Mouse (Mus musculus): ENCODE results near the gene Thsd4. TPM values are rescaled to one million over a fixed set of nuclear protein-coding genes. Genes with fewer than 3 reads are reported as not detected.

Thsd4 gene
- polyA plus RNA-seq, 1 experiment from 2014 or later, result 21.1 TPM

DNA sequence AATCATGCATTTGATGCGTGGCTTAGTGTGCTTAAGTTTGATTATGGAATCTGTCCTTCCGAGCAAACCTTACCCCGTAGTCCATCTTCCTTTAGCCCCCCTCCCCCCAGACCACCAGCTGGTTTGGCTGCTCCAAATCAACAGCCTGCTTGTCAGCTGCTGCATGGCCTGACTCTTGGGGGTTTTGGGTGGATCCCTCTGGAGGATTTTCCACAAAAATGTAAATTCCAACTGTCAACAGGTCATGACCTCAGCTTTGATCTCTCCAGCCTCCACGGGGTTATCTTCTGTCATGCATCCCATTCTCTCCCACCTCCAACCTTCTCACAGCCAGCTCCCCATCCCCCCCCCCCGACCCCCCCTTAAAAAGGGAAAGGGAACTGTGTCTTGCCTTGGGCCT lies 496.9 kb downstream of the Thsd4 start:
- 18% methylated on average over 5 of the region's 5 CpGs for WGBS
- no peak overlapping the region; the same call in 1 of the 2 replicates for H3K27ac ChIP-seq
- H3K4me1 ChIP-seq, result peaks cover 8% of the 10 kb centered on the region; the same call in 1 of the 2 replicates
- no peak overlapping the region for H3K9ac ChIP-seq
- ATAC-seq (ENCODE audit: insufficient read depth, low FRiP score, low read depth), result no peak
- no peaks in the 10 kb centered on the region for H3K36me3 ChIP-seq
- H3K27me3 ChIP-seq (replicated peaks), result no peaks in the 10 kb centered on the region
- H3K4me3 ChIP-seq (replicated peaks), result no peak overlapping the region
- no peak overlapping the region for H3K4me2 ChIP-seq
- no peaks in the 10 kb centered on the region for H3K9me3 ChIP-seq

DNA sequence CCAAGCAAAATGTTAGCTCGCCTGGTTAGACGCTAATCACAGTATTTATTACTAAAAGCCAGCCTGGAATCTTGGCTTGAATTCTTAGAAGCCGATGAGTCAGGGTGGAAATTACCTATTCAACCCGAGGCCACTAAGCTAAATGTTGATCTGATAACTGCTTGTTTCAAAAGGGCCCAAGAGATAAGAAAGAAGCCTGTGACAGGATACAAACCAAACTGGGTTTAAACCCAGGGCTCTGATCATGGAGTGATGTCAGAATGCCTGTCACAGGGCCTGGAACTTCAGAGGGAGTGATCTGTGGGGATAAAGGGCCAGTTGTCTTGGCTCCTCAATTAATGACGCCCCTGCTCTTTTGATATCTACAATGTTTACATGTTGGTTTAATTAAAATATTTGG lies 497.3 kb downstream of the Thsd4 start:
- WGBS, result 15% methylated on average over 5 of the region's 5 CpGs
- Histone ChIP-seq H3K9ac (no peak overlapping the region), H3K9me3 (no peaks in the 10 kb centered on the region), H3K4me2 (no peak overlapping the region), H3K27me3 (replicated peaks) (no peaks in the 10 kb centered on the region), H3K4me1 (peaks cover 8% of the 10 kb centered on the region; the same call in 1 of the 2 replicates), H3K36me3 (no peaks in the 10 kb centered on the region), H3K4me3 (replicated peaks) (no peak overlapping the region), H3K27ac (no peak overlapping the region)
- ATAC-seq (ENCODE audit: insufficient read depth, low FRiP score, low read depth), result no peak

DNA sequence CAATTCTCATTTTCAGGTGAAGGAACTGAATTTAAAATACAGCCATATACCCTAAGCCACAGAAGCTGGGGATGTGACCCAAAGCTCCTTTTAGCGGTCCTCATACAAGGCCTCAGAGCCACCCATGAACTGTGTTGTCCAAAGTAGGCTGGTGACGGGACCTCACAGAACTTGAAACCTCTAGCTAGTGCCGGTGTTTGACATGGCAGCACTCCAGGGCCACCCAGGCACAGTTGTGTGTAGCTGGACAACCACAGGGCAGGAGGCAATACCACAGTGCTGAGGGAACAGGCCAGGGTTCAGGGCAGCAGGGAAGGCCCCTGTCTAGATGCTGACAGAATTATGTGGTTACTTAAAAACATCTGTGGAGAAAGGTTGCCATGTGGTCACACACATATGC lies 499.5 kb downstream of the Thsd4 start:
- 73% methylated on average over 3 of the region's 3 CpGs for whole genome bisulfite sequencing
- H3K4me2 ChIP-seq, result no peak overlapping the region
- H3K9me3 ChIP-seq, result no peaks in the 10 kb centered on the region
- no peak for ATAC-seq (ENCODE audit: insufficient read depth, low FRiP score, low read depth)
- no peak overlapping the region for H3K27ac ChIP-seq
- H3K36me3 ChIP-seq, result no peaks in the 10 kb centered on the region
- no peaks in the 10 kb centered on the region for H3K27me3 ChIP-seq (replicated peaks)
- H3K4me1 ChIP-seq, result peaks cover 8% of the 10 kb centered on the region; the same call in 1 of the 2 replicates
- no peak overlapping the region for H3K4me3 ChIP-seq (replicated peaks)
- H3K9ac ChIP-seq, result no peak overlapping the region

DNA sequence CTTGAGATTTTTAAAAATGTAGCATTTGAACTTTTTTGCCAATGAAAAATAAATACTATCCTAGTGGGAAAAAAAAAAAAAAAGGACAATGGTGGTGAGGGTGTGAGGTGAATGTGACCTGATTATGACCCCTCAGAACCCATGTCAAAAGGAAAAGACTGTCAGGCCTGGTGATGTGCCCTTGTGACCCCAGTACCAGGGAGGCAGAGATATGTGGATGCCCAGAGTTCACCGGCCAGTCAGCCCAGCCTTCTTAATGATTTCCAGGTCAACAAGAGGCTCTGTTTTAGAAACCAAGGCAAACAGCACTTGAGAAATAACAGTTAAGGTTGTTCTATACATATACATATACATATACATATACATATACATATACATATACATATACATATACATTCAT lies 501.4 kb downstream of the Thsd4 start:
- Histone ChIP-seq H3K4me2 (no peak overlapping the region), H3K27ac (no peak overlapping the region), H3K36me3 (no peaks in the 10 kb centered on the region), H3K9ac (no peak overlapping the region), H3K4me1 (peaks cover 8% of the 10 kb centered on the region; the same call in 1 of the 2 replicates), H3K4me3 (replicated peaks) (no peak overlapping the region), H3K9me3 (no peaks in the 10 kb centered on the region), H3K27me3 (replicated peaks) (no peaks in the 10 kb centered on the region)
- no peak for ATAC-seq (ENCODE audit: insufficient read depth, low FRiP score, low read depth)
- WGBS, result 35% methylated on average over 1 of the region's 1 CpGs

DNA sequence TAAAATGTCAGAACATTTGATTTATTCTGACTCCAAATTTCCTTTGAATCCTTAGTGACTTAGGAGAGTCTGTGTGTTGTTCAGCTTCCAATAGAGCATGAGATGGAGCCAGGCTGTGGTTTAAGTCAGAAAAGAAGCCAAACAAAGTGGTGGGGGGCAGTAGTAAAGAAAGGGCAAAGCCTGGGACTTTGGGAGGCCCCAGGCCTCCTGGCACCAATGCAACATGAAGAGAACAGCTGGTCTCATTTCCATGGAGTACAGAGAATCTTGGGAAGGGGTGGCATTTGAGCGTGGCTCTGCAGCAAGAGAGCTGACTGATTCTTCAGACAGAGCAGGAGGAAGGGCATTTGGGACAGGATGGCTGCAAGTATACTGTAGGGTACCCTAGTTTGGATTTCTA lies 511.6 kb downstream of the Thsd4 start:
- no peak for ATAC-seq (ENCODE audit: insufficient read depth, low FRiP score, low read depth)
- Histone ChIP-seq H3K4me3 (replicated peaks) (no peak overlapping the region), H3K4me2 (no peak overlapping the region), H3K27ac (no peak overlapping the region), H3K27me3 (replicated peaks) (no peaks in the 10 kb centered on the region), H3K4me1 (no peaks in the 10 kb centered on the region), H3K36me3 (no peaks in the 10 kb centered on the region), H3K9me3 (no peaks in the 10 kb centered on the region), H3K9ac (no peak overlapping the region)
- WGBS, result 79% methylated on average over 1 of the region's 1 CpGs

DNA sequence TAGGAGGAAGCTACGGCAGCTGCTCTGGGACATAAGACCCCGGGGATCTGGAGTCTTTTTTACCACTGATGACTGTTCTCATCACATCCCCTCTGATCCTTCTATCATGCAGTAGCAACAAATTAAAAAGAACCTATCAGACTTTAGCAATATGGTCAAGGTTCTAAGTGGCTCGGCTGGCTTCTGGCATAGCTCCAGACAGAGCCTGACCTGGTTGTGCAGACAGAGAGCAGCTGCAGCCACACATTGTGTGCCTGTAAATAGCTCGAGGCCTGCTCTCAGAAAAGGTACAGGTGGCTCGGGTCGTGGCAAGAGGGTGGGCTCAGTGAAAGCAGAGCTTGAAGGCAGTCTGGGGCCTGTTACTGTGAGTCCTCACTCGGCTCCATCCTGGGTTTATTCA lies 512.9 kb downstream of the Thsd4 start:
- 36% methylated on average over 7 of the region's 7 CpGs for WGBS
- Histone ChIP-seq H3K4me2 (no peak overlapping the region), H3K9ac (no peak overlapping the region), H3K27ac (no peak overlapping the region), H3K27me3 (replicated peaks) (no peaks in the 10 kb centered on the region), H3K9me3 (no peaks in the 10 kb centered on the region), H3K4me3 (replicated peaks) (no peak overlapping the region), H3K4me1 (no peaks in the 10 kb centered on the region), H3K36me3 (no peaks in the 10 kb centered on the region)
- no peak for ATAC-seq (ENCODE audit: insufficient read depth, low FRiP score, low read depth)

DNA sequence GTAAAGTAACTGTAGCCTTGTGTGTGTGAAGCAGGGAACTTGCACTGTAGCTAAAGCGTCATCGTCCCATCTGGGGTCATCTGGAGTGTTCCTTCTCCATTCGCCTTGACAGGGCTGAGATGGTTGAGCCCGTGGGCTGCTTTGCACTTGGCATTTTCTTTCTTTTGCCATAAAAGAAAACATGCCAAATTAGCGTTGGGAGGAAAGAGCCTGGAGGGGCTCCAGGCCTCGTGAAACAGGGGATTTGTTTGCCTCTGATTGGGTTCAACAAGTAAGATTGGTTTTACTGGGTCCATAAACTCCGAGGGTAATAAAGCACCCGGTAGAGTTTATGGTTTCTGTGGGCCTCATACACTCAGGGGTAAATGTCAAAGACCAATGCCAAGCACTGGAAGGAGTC lies 519.5 kb downstream of the Thsd4 start:
- no peak for ATAC-seq (ENCODE audit: insufficient read depth, low FRiP score, low read depth)
- 82% methylated on average over 8 of the region's 8 CpGs for WGBS
- no peaks in the 10 kb centered on the region for H3K4me1 ChIP-seq
- no peak overlapping the region for H3K27ac ChIP-seq
- no peaks in the 10 kb centered on the region for H3K36me3 ChIP-seq
- no peaks in the 10 kb centered on the region for H3K9me3 ChIP-seq
- no peak overlapping the region for H3K4me3 ChIP-seq (replicated peaks)
- H3K4me2 ChIP-seq, result no peak overlapping the region
- H3K9ac ChIP-seq, result no peak overlapping the region
- no peaks in the 10 kb centered on the region for H3K27me3 ChIP-seq (replicated peaks)

DNA sequence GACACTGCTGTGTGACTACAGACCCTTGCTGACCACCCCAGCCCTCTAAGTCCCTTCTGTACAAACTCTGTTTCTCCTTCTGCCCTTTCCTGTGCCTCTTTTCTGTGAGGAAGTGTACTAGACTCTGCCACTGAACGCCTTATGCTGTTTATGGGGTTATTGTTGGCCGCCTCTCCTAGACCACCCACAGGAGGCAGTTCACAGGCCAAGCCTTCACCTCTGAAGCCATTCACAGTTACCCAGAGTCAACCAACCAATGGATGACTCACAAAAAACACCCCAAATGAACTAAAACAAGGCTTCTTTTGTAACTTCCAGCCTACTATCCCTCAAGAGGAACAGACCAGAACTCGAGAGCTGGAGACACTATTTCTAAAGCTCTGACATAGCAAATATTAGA lies 520.4 kb downstream of the Thsd4 start:
- no peak overlapping the region for H3K4me2 ChIP-seq
- no peak for ATAC-seq (ENCODE audit: insufficient read depth, low FRiP score, low read depth)

DNA sequence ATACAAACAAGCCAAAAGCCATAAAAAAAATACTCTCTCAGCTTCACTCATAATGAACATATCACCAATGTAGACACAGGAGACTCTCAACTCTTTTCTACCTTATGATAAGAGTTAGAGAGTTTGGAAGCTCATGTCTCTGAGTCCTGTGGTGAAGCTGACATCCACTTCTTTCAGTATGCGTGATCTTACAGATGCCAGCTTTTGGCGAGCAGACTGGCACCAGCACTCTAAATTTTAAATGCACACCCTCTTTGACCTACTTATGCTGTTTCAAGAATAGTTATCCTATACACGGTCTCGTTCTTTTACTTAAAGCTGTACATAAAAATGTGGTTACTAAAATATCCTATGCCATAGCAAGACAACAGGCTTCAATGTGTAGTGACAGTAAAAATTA lies 524.1 kb downstream of the Thsd4 start:
- no peak overlapping the region for H3K4me2 ChIP-seq
- H3K4me3 ChIP-seq (replicated peaks), result no peak overlapping the region
- WGBS, result 87% methylated on average over 4 of the region's 4 CpGs
- no peak overlapping the region for H3K27ac ChIP-seq
- no peak for ATAC-seq (ENCODE audit: insufficient read depth, low FRiP score, low read depth)
- H3K4me1 ChIP-seq, result no peaks in the 10 kb centered on the region
- no peaks in the 10 kb centered on the region for H3K9me3 ChIP-seq
- H3K36me3 ChIP-seq, result no peaks in the 10 kb centered on the region
- no peaks in the 10 kb centered on the region for H3K27me3 ChIP-seq (replicated peaks)
- no peak overlapping the region for H3K9ac ChIP-seq

More for the DNA sequence above, 520.4 kb downstream of the Thsd4 start:
- Histone ChIP-seq H3K27me3 (replicated peaks) (no peaks in the 10 kb centered on the region), H3K27ac (no peak overlapping the region), H3K4me3 (replicated peaks) (no peak overlapping the region), H3K4me1 (no peaks in the 10 kb centered on the region), H3K36me3 (no peaks in the 10 kb centered on the region), H3K9ac (no peak overlapping the region), H3K9me3 (no peaks in the 10 kb centered on the region)
- 81% methylated on average over 3 of the region's 3 CpGs for WGBS

DNA sequence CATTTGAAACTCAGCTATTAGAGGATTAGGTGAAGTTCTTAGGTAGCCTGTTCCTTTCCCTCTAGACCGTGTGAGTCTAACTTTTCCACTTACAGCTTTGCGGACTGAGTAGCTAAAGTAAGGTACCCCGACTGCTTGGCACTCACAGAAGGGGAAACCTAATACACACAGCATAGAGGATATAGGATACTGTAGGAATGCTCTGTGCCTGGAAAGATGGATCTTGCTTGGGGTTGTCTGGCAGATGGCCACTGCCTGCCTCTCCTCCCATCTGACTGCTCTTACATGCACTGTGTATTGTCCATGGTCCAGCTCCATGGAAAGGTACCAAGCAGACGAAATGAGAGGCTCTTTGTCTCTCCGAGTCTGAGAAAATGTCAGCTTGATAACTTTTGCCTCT lies 530.4 kb downstream of the Thsd4 start:
- H3K4me3 ChIP-seq (replicated peaks), result no peak overlapping the region
- no peaks in the 10 kb centered on the region for H3K4me1 ChIP-seq
- no peaks in the 10 kb centered on the region for H3K27me3 ChIP-seq (replicated peaks)
- no peaks in the 10 kb centered on the region for H3K36me3 ChIP-seq
- 69% methylated on average over 5 of the region's 5 CpGs for WGBS
- ATAC-seq (ENCODE audit: insufficient read depth, low FRiP score, low read depth), result no peak
- H3K4me2 ChIP-seq, result no peak overlapping the region
- no peak overlapping the region for H3K27ac ChIP-seq
- H3K9me3 ChIP-seq, result no peaks in the 10 kb centered on the region
- H3K9ac ChIP-seq, result no peak overlapping the region

DNA sequence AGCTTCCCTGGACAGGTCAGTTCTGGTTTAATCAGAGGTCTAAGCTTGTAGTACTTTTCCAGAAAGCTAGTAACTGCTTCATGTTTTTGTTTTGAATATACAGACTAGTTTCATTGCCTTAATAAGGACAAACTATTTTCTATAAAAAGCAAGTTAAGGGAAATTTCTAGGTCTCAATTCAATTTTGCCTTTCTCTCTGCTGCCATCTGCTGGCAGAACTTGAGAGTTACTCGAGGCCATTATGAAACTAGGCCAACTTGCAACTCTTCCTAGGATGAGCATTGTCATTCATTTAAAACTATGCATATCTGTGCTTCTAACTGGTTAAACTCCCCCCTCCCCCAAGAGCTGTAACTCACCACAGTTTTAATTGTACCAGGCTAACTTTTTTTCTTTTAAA lies 532.0 kb downstream of the Thsd4 start:
- no peaks in the 10 kb centered on the region for H3K27me3 ChIP-seq (replicated peaks)
- no peaks in the 10 kb centered on the region for H3K4me1 ChIP-seq
- no peak overlapping the region for H3K27ac ChIP-seq
- no peak overlapping the region for H3K9ac ChIP-seq
- H3K4me3 ChIP-seq (replicated peaks), result no peak overlapping the region
- no peaks in the 10 kb centered on the region for H3K36me3 ChIP-seq
- ATAC-seq (ENCODE audit: insufficient read depth, low FRiP score, low read depth), result no peak
- no peaks in the 10 kb centered on the region for H3K9me3 ChIP-seq
- WGBS, result 3% methylated on average over 1 of the region's 1 CpGs
- H3K4me2 ChIP-seq, result no peak overlapping the region

DNA sequence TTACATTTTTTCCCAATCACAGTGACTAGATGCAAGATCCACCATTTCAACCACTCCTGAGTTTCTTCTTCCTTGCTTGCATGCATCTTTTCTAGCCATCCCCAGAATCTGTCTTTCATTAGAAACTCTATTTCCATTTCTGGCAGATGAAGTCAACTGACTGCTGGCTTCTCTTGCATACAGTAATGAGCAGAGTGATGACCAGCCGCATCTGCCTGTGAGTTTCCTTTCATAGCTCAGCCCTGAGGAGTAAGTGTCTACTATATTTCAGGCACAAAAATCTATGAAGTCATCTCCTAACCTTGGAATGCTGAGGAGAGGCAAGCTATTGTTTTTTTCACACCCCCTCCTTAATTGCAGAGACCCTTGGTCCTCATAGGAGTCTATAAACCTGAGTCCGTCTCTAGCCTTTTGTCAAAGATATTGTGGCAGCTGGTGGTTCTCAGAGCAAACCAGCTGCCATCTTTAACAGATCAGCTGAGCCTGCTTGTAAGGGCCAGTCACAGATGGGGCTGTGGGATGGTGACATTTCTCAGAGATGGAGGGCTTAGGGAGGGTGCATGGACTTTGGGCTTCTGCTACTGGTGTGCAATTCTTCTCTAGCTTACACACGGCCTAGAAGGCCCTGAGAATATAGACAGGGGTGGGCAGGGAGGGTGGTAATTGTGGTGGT lies 535.8 kb downstream of the Thsd4 start:
- no peak overlapping the region for H3K27ac ChIP-seq
- H3K4me3 ChIP-seq (replicated peaks), result no peak overlapping the region
- no peak overlapping the region for H3K9ac ChIP-seq
- no peaks in the 10 kb centered on the region for H3K36me3 ChIP-seq
- no peak overlapping the region for H3K4me2 ChIP-seq
- H3K9me3 ChIP-seq, result no peaks in the 10 kb centered on the region
- no peaks in the 10 kb centered on the region for H3K4me1 ChIP-seq
- H3K27me3 ChIP-seq (replicated peaks), result no peaks in the 10 kb centered on the region
- WGBS, result 69% methylated on average over 3 of the region's 3 CpGs
- no peak for ATAC-seq (ENCODE audit: insufficient read depth, low FRiP score, low read depth)

DNA sequence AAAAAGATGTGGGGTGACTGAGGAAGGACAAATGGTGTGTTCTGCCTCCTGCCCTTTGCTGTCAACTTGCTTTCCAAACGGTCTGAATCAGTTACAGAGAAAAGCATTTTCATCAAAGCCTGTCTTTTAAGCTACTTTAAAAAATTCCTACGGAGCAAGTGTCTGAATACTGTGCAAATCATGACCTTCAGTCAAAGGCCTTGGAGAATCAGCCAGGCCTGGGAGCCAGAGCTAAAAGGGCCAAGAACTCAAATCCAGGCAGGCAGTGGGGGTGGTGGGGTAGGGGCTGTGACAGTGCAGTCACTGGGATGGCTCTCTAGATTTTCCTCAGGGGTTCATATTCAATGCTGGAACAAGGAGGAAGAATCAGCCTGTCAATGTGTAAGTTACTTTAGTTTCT lies 540.7 kb downstream of the Thsd4 start:
- H3K27me3 ChIP-seq (replicated peaks), result no peaks in the 10 kb centered on the region
- no peaks in the 10 kb centered on the region for H3K36me3 ChIP-seq
- H3K9me3 ChIP-seq, result no peaks in the 10 kb centered on the region
- H3K4me2 ChIP-seq, result no peak overlapping the region
- no peak overlapping the region for H3K27ac ChIP-seq
- ATAC-seq (ENCODE audit: insufficient read depth, low FRiP score, low read depth), result no peak
- H3K9ac ChIP-seq, result no peak overlapping the region
- no peak overlapping the region for H3K4me3 ChIP-seq (replicated peaks)
- H3K4me1 ChIP-seq, result no peaks in the 10 kb centered on the region
- 63% methylated on average over 2 of the region's 2 CpGs for WGBS

Measured in stomach, embryonic 15.5 days (tissue).